Comparison of ENCODE assay signal across 9 mouse cellular contexts in the genomic region with DNA sequence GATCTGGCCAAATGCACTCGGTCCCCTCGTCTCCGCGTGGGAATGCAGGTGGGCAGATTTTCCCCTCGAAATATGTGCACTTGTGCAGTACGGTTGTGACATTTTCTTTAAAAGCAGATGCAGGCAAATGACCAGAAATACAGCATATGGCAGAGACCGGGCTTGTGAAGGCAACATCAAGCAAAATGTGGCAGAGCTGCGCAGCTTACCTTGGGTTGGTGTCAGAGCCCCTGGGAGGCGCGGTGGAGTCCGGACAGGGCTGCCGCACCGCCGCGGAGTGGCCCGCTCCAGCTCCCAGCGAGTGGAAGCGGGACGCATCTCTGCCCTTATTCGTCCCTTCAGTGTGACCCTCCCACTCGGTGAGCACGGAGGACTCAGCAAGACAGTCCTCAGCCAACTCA. TPM values are rescaled to one million over a fixed set of nuclear protein-coding genes. Genes with fewer than 3 reads are reported as not detected.
DNase-seq lines count a peak whose midpoint lies in the region; ATAC-seq lines count a peak whose summit lies in the region.
"Had no signal": no experiment of that assay in that cellular context is flagged by ENCODE, and none has a peak within 500 bp of the region (broad histone marks: within the 10 kb centered on the region; RNA-seq: fewer than 3 reads in every experiment).

A gene (minus strand): TSS at position 332 of the 401 bp plus-strand sequence.

- H3K36me3 ChIP-seq in midbrain, embryonic 12.5 days, result no peaks in the 10 kb centered on the region

- peak within 1 kb of the TSS; percentile 98 for H3K4me2 ChIP-seq in midbrain, embryonic 12.5 days (replicated peaks)

- H3K9me3 ChIP-seq in midbrain, embryonic 12.5 days, result no peaks in the 10 kb centered on the region

- peaks cover 56% of the 10 kb centered on the region for H3K27me3 ChIP-seq in midbrain, embryonic 12.5 days

- ATAC-seq in midbrain, embryonic 12.5 days (ENCODE audit: low FRiP score, low read depth), result peak; percentile 64

- H3K4me3 ChIP-seq in midbrain, embryonic 12.5 days, result peak within 1 kb of the TSS; percentile 55

- WGBS in midbrain, embryonic 12.5 days, result under 1% methylated on average over 22 of the region's 22 CpGs

- H3K4me1 ChIP-seq in midbrain, embryonic 12.5 days, result peaks cover 4% of the 10 kb centered on the region; the same call in 1 of the 2 replicates

- peak within 1 kb of the TSS; percentile 35; the same call in 1 of the 2 replicates for H3K9ac ChIP-seq in midbrain, embryonic 12.5 days (replicated peaks)

- no peak within 1 kb of the TSS for H3K27ac ChIP-seq in midbrain, embryonic 12.5 days (replicated peaks)

- peak; percentile 8 for DNase-seq in layer of hippocampus, adult 11-12 months (ENCODE audit: low spot score)
- DNase-seq in layer of hippocampus, adult 9-10 months (ENCODE audit: low spot score), result no peak
- peak; percentile 76 for DNase-seq in cerebellum, adult 9-11 months
- peak; percentile 23 to 24 for DNase-seq in frontal cortex, postnatal 25 days (ENCODE audit: low spot score in 2 of 2)
- DNase-seq in layer of hippocampus, postnatal 36 days, result peak; percentile 22 to 25
- peak; percentile 2 for DNase-seq in yolk sac, embryonic 10.5 days (ENCODE audit: low spot score)
- DNase-seq in urinary bladder, postnatal 10 days (ENCODE audit: low spot score), result no peak

RNA-seq across cellular contexts. Expression of the gene that starts here (rescaled TPM):
- 10 to 100 TPM; 21.9 to 23.4 TPM for total RNA-seq in layer of hippocampus, postnatal 36 days (2021)
- polyA plus RNA-seq in midbrain, embryonic 12.5 days (2016; fragmentation: Nextera tagmentation; extraction: Ambion mirVana), result 0.31 and 0.68 TPM in 2 replicates
- polyA plus RNA-seq: Patski had no signal

Comparison
In these comparisons a context has a peak if more than half of its experiments do, and no peak if none do; other contexts are left out.
1. DNase-seq: peak in layer of hippocampus, adult 11-12 months (single experiment), cerebellum, adult 9-11 months (single experiment), frontal cortex, postnatal 25 days (2 of 2), layer of hippocampus, postnatal 36 days (2 of 2) and yolk sac, embryonic 10.5 days (single experiment); none in layer of hippocampus, adult 9-10 months (single experiment) and urinary bladder, postnatal 10 days (single experiment).
2. Peak in ATAC-seq, H3K4me3 ChIP-seq, H3K9ac ChIP-seq and H3K4me2 ChIP-seq in midbrain, embryonic 12.5 days; RNA of the gene not detected or under 1 TPM.